Comparison of ENCODE assay signal across 7 mouse cellular contexts in the genomic region with DNA sequence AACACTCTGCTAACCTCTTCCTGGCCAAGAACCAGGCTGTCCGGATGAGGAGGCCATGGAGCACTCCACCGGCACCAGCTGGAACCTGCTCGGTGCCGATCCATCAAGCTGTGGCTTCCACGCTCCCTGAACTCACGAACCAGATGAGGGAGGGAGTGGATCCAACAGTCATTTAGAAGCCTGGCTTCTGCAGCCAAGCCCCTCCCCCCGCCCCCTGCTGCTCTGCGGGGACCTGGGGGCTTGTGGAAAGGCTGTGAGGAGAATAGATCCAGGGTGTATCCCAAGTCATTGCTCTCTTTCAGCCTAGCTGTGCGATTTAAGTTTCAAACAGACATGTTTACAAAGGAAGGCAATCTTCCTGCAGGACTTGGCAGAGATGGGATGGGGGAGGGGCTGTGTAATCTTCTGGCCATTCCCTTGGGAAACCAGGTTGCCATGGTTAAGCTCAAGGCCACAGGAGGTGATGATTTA. TPM values are rescaled to one million over a fixed set of nuclear protein-coding genes. Genes with fewer than 3 reads are reported as not detected.
DNase-seq lines count a peak whose midpoint lies in the region; ATAC-seq and TF ChIP-seq lines count a peak whose summit lies in the region.

No protein-coding gene starts in this region.

- peaks cover 7% of the 10 kb centered on the region for H3K4me1 ChIP-seq in cerebellum, adult 2 months (ENCODE audit: control insufficient read depth, insufficient read depth, low read length)
- no peaks in the 10 kb centered on the region for H3K4me1 ChIP-seq in heart, postnatal 0 days (ENCODE audit: control insufficient read depth, insufficient read depth)
- H3K4me1 ChIP-seq in neural tube, embryonic 14.5 days (ENCODE audit: control insufficient read depth, insufficient read depth, low read length) = peaks cover 19% of the 10 kb centered on the region

- H3K36me3 ChIP-seq in heart, postnatal 0 days (replicated peaks; ENCODE audit: control insufficient read depth, insufficient read depth, low read length) = no peaks in the 10 kb centered on the region
- no peaks in the 10 kb centered on the region for H3K36me3 ChIP-seq in neural tube, embryonic 14.5 days (ENCODE audit: control insufficient read depth, insufficient read depth, low read length)

- peak; percentile 34; the same call in 1 of the 2 replicates for ATAC-seq in heart, postnatal 0 days (ENCODE audit: insufficient read depth, low read depth)
- peak; percentile 65 for ATAC-seq in neural tube, embryonic 14.5 days (ENCODE audit: low read depth)
- ATAC-seq in CD4-positive, CD25-positive, alpha-beta regulatory T cell, adult 4 months = no peak

- H3K9me3 ChIP-seq in heart, postnatal 0 days (replicated peaks; ENCODE audit: control insufficient read depth, low read length) = no peaks in the 10 kb centered on the region
- H3K9me3 ChIP-seq in neural tube, embryonic 14.5 days (ENCODE audit: control insufficient read depth, low read length) = no peaks in the 10 kb centered on the region

- TF ChIP-seq EP300 in heart, postnatal 0 days (IDR thresholded peaks at IDR 0.05; ENCODE audit: low read depth) = no peak

- 4% methylated on average over 9 of the region's 9 CpGs for WGBS in cerebellum, adult 2 months
- 10% methylated on average over 9 of the region's 9 CpGs for WGBS in heart, postnatal 0 days
- 3% methylated on average over 9 of the region's 9 CpGs for WGBS in neural tube, embryonic 14.5 days

- no peak overlapping the region for H3K4me3 ChIP-seq in cerebellum, adult 2 months (replicated peaks; ENCODE audit: insufficient read depth, low read depth, low read length)
- no peak overlapping the region for H3K4me3 ChIP-seq in heart, postnatal 0 days (ENCODE audit: low read depth, low read length)
- no peak overlapping the region for H3K4me3 ChIP-seq in neural tube, embryonic 14.5 days (ENCODE audit: low read depth, low read length)

- H3K9ac ChIP-seq in heart, postnatal 0 days (replicated peaks; ENCODE audit: low read depth, low read length) = no peak overlapping the region
- H3K9ac ChIP-seq in neural tube, embryonic 14.5 days (replicated peaks; ENCODE audit: low read depth, low read length) = no peak overlapping the region

- peak; percentile 5 for DNase-seq in NIH3T3 (ENCODE audit: low read depth)
- DNase-seq in cerebellum, adult 2 months = peak; percentile 19 to 27
- DNase-seq in heart, postnatal 0 days (ENCODE audit: low spot score) = no peak
- DNase-seq in kidney, postnatal 4 days = peak; percentile 46 to 63
- no peak for DNase-seq in spleen, adult 12 weeks (ENCODE audit: low spot score)

- TF ChIP-seq POLR2A in cerebellum, adult 2 months (IDR thresholded peaks at IDR 0.05; ENCODE audit: borderline replicate concordance, insufficient read depth, low read length) = no peak

- no peak for TF ChIP-seq CTCF in cerebellum, adult 2 months (IDR thresholded peaks at IDR 0.05; ENCODE audit: borderline replicate concordance, insufficient read depth, low read depth, low read length)
- no peak for TF ChIP-seq CTCF in heart, postnatal 0 days (IDR thresholded peaks at IDR 0.05; ENCODE audit: low read depth)

- no peaks in the 10 kb centered on the region for H3K27me3 ChIP-seq in cerebellum, adult 2 months (ENCODE audit: control insufficient read depth, insufficient read depth, low read length)
- H3K27me3 ChIP-seq in heart, postnatal 0 days (ENCODE audit: control insufficient read depth, insufficient read depth, low read length) = no peaks in the 10 kb centered on the region
- H3K27me3 ChIP-seq in neural tube, embryonic 14.5 days (ENCODE audit: control insufficient read depth, insufficient read depth, low read length) = no peaks in the 10 kb centered on the region

- no peak overlapping the region; the same call in 1 of the 2 replicates for H3K4me2 ChIP-seq in heart, postnatal 0 days (ENCODE audit: low read depth, low read length)
- peak overlapping the region; percentile 35 for H3K4me2 ChIP-seq in neural tube, embryonic 14.5 days (ENCODE audit: low read depth, low read length)

- no peak overlapping the region for H3K27ac ChIP-seq in cerebellum, adult 2 months (ENCODE audit: insufficient read depth, low read length)
- no peak overlapping the region for H3K27ac ChIP-seq in heart, postnatal 0 days (ENCODE audit: low read depth)
- H3K27ac ChIP-seq in neural tube, embryonic 14.5 days (ENCODE audit: low read depth, low read length) = peak overlapping the region; percentile 16; the same call in 1 of the 2 replicates

RNA-seq across cellular contexts. Expression of a gene that starts 26.2 kb away (rescaled TPM):
- not detected in 2 replicates for polyA plus RNA-seq in cerebellum, adult 2 months (2012; rRNA removed)
- total RNA-seq in heart, postnatal 0 days (2014; rRNA removed; ENCODE audit: low replicate concordance) = not detected in 2 replicates
- polyA plus RNA-seq in heart, postnatal 0 days (2015; fragmentation: Nextera tagmentation; extraction: Ambion mirVana) = not detected in 2 replicates
- not detected in 2 replicates for polyA plus RNA-seq in neural tube, embryonic 14.5 days (2014; fragmentation: Nextera tagmentation; extraction: Ambion mirVana)
- polyA plus RNA-seq in CD4-positive, CD25-positive, alpha-beta regulatory T cell, adult 4 months (2017; shearing (Covaris generic)) = not detected

RNA-seq across cellular contexts. Expression of a gene that starts 47.0 kb away (rescaled TPM):
- not detected in 2 replicates for polyA plus RNA-seq in cerebellum, adult 2 months (2012; rRNA removed)
- not detected in 2 replicates for total RNA-seq in heart, postnatal 0 days (2014; rRNA removed; ENCODE audit: low replicate concordance)
- polyA plus RNA-seq in heart, postnatal 0 days (2015; fragmentation: Nextera tagmentation; extraction: Ambion mirVana) = not detected in 2 replicates
- not detected in 2 replicates for polyA plus RNA-seq in neural tube, embryonic 14.5 days (2014; fragmentation: Nextera tagmentation; extraction: Ambion mirVana)
- polyA plus RNA-seq in CD4-positive, CD25-positive, alpha-beta regulatory T cell, adult 4 months (2017; shearing (Covaris generic)) = not detected

RNA-seq across cellular contexts. Expression of a gene that starts 58.0 kb away (rescaled TPM):
- polyA plus RNA-seq in cerebellum, adult 2 months (2012; rRNA removed) = not detected in 2 replicates
- total RNA-seq in heart, postnatal 0 days (2014; rRNA removed; ENCODE audit: low replicate concordance) = not detected in 2 replicates
- polyA plus RNA-seq in heart, postnatal 0 days (2015; fragmentation: Nextera tagmentation; extraction: Ambion mirVana) = not detected in 2 replicates
- not detected in 2 replicates for polyA plus RNA-seq in neural tube, embryonic 14.5 days (2014; fragmentation: Nextera tagmentation; extraction: Ambion mirVana)
- not detected for polyA plus RNA-seq in CD4-positive, CD25-positive, alpha-beta regulatory T cell, adult 4 months (2017; shearing (Covaris generic))

Comparison
In these comparisons a context has a peak if more than half of its experiments do, and no peak if none do; other contexts are left out.
1. DNase-seq: peak in NIH3T3 (single experiment), cerebellum, adult 2 months (2 of 2) and kidney, postnatal 4 days (2 of 2); none in heart, postnatal 0 days (single experiment) and spleen, adult 12 weeks (single experiment).